Mouse (Mus musculus): ENCODE results near the gene Armc6. TPM values are rescaled to one million over a fixed set of nuclear protein-coding genes. Genes with fewer than 3 reads are reported as not detected.

Gene Armc6
- total RNA-seq, 2 experiments from 2014 or later: 8.7 to 29.8 TPM

Other genes starting within 250 kb of the Armc6 start
- 75.4 and 89.7 TPM in 2 replicates for gene Gatad2a, start 238.1 kb downstream of the Armc6 start, total RNA-seq (2014; fragmentation: Nextera tagmentation)
- 68.7 and 107 TPM in 2 replicates for gene Gatad2a, start 238.1 kb downstream of the Armc6 start, total RNA-seq (2017)
- gene Mau2, start 191.7 kb downstream of the Armc6 start, total RNA-seq (2014; fragmentation: Nextera tagmentation): 45.9 and 62.1 TPM in 2 replicates
- 33.4 TPM in 2 replicates for gene Mau2, start 191.7 kb downstream of the Armc6 start, total RNA-seq (2017)
- 24.6 and 26.9 TPM in 2 replicates for gene Sugp1, start 191.7 kb downstream of the Armc6 start, total RNA-seq (2014; fragmentation: Nextera tagmentation)
- 31.1 and 33.0 TPM in 2 replicates for gene Sugp1, start 191.7 kb downstream of the Armc6 start, total RNA-seq (2017)
- 0.77 TPM in 1 of 2 replicates, not detected in the other for gene Tm6sf2, start 161.5 kb downstream of the Armc6 start, total RNA-seq (2014; fragmentation: Nextera tagmentation)
- not detected in 2 replicates for gene Tm6sf2, start 161.5 kb downstream of the Armc6 start, total RNA-seq (2017)
- gene Hapln4, start 151.0 kb downstream of the Armc6 start, total RNA-seq (2014; fragmentation: Nextera tagmentation): not detected in 2 replicates
- gene Hapln4, start 151.0 kb downstream of the Armc6 start, total RNA-seq (2017): not detected in 2 replicates
- gene Ncan, start 113.6 kb downstream of the Armc6 start, total RNA-seq (2014; fragmentation: Nextera tagmentation): not detected in 2 replicates
- gene Ncan, start 113.6 kb downstream of the Armc6 start, total RNA-seq (2017): not detected in 2 replicates
- gene Nr2c2ap, start 103.1 kb downstream of the Armc6 start, total RNA-seq (2014; fragmentation: Nextera tagmentation): 41.3 and 47.8 TPM in 2 replicates
- gene Nr2c2ap, start 103.1 kb downstream of the Armc6 start, total RNA-seq (2017): 6.7 and 16.3 TPM in 2 replicates
- 5.6 and 10.7 TPM in 2 replicates for gene Rfxank, start 95.3 kb downstream of the Armc6 start, total RNA-seq (2014; fragmentation: Nextera tagmentation)
- 9.1 and 18.3 TPM in 2 replicates for gene Rfxank, start 95.3 kb downstream of the Armc6 start, total RNA-seq (2017)
- gene Borcs8, start 95.0 kb downstream of the Armc6 start, total RNA-seq (2014; fragmentation: Nextera tagmentation): 50.6 and 63.7 TPM in 2 replicates
- 28.6 and 44.9 TPM in 2 replicates for gene Borcs8, start 95.0 kb downstream of the Armc6 start, total RNA-seq (2017)
- gene Mef2b, start 94.8 kb downstream of the Armc6 start, total RNA-seq (2014; fragmentation: Nextera tagmentation): 0.46 and 0.92 TPM in 2 replicates
- gene Mef2b, start 94.8 kb downstream of the Armc6 start, total RNA-seq (2017): not detected in 2 replicates
- 40.0 and 40.9 TPM in 2 replicates for gene Tmem161a, start 62.1 kb downstream of the Armc6 start, total RNA-seq (2014; fragmentation: Nextera tagmentation)
- 12.2 and 18.0 TPM in 2 replicates for gene Tmem161a, start 62.1 kb downstream of the Armc6 start, total RNA-seq (2017)
- gene Slc25a42, start 22.2 kb downstream of the Armc6 start, total RNA-seq (2014; fragmentation: Nextera tagmentation): 31.8 and 36.6 TPM in 2 replicates
- 3.2 and 5.5 TPM in 2 replicates for gene Slc25a42, start 22.2 kb downstream of the Armc6 start, total RNA-seq (2017)
- gene Sugp2, start 240 bp downstream of the Armc6 start, total RNA-seq (2014; fragmentation: Nextera tagmentation): 95.2 and 99.2 TPM in 2 replicates
- 32.2 and 67.3 TPM in 2 replicates for gene Sugp2, start 240 bp downstream of the Armc6 start, total RNA-seq (2017)
- gene Homer3, start 48.4 kb upstream of the Armc6 start, total RNA-seq (2014; fragmentation: Nextera tagmentation): 5.5 and 9.6 TPM in 2 replicates
- gene Homer3, start 48.4 kb upstream of the Armc6 start, total RNA-seq (2017): 0.56 and 8.0 TPM in 2 replicates
- gene Ddx49, start 68.0 kb upstream of the Armc6 start, total RNA-seq (2014; fragmentation: Nextera tagmentation): 50.3 and 54.2 TPM in 2 replicates
- 116 and 154 TPM in 2 replicates for gene Ddx49, start 68.0 kb upstream of the Armc6 start, total RNA-seq (2017)
- gene Cope, start 68.1 kb upstream of the Armc6 start, total RNA-seq (2014; fragmentation: Nextera tagmentation): 127 and 153 TPM in 2 replicates
- 56.3 and 64.1 TPM in 2 replicates for gene Cope, start 68.1 kb upstream of the Armc6 start, total RNA-seq (2017)
- gene Cers1, start 81.3 kb upstream of the Armc6 start, total RNA-seq (2014; fragmentation: Nextera tagmentation): not detected in 2 replicates
- not detected in 2 replicates for gene Cers1, start 81.3 kb upstream of the Armc6 start, total RNA-seq (2017)
- not detected in 2 replicates for gene Gdf1, start 95.4 kb upstream of the Armc6 start, total RNA-seq (2014; fragmentation: Nextera tagmentation)
- gene Gdf1, start 95.4 kb upstream of the Armc6 start, total RNA-seq (2017): not detected in 2 replicates
- 44.1 and 46.9 TPM in 2 replicates for gene Upf1, start 118.8 kb upstream of the Armc6 start, total RNA-seq (2014; fragmentation: Nextera tagmentation)
- 26.7 and 46.7 TPM in 2 replicates for gene Upf1, start 118.8 kb upstream of the Armc6 start, total RNA-seq (2017)
- 0.15 and 1.2 TPM in 2 replicates for gene Comp, start 139.1 kb upstream of the Armc6 start, total RNA-seq (2014; fragmentation: Nextera tagmentation)
- 2.3 TPM in 1 of 2 replicates, not detected in the other for gene Comp, start 139.1 kb upstream of the Armc6 start, total RNA-seq (2017)
- gene Crtc1, start 205.1 kb upstream of the Armc6 start, total RNA-seq (2014; fragmentation: Nextera tagmentation): 15.6 and 21.7 TPM in 2 replicates
- gene Crtc1, start 205.1 kb upstream of the Armc6 start, total RNA-seq (2017): 1.1 and 1.3 TPM in 2 replicates
- 8.4 and 9.5 TPM in 2 replicates for gene Klhl26, start 242.5 kb upstream of the Armc6 start, total RNA-seq (2014; fragmentation: Nextera tagmentation)
- gene Klhl26, start 242.5 kb upstream of the Armc6 start, total RNA-seq (2017): 6.0 and 8.2 TPM in 2 replicates